Mouse (Mus musculus): Measurements from ENCODE around the gene Gm42715.
A peak's percentile ranks its signal among the peaks of the same experiment; 100 is the strongest.
"Not testable (repeated sequence)": the region's sequence is repeated elsewhere in the genome, so short reads cannot be mapped to it uniquely, and the experiment has no call there.

The Gm42715 gene

DNA sequence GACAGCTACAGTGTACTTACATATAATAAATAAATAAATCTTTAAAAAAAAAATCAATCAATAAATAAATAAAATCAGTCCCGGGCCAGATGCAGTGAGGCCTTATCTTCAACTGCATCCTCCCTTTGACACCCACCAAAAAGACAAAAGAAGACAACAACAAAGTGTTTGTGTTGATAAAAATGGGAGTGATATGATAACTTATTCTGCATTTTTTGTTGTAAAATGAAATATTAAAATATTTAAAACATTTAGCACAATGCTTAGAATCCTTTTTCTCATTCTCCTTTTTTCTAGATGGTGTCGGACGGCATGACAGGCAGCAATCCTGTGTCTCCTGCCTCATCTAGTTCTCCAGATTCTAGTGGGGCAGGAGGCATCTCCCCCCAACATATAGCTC, at the start of gene Gm42715:
Gene Gm42715 (plus strand): TSS at position 301 of the 400 bp plus-strand sequence.
- no peak for DNase-seq

DNA sequence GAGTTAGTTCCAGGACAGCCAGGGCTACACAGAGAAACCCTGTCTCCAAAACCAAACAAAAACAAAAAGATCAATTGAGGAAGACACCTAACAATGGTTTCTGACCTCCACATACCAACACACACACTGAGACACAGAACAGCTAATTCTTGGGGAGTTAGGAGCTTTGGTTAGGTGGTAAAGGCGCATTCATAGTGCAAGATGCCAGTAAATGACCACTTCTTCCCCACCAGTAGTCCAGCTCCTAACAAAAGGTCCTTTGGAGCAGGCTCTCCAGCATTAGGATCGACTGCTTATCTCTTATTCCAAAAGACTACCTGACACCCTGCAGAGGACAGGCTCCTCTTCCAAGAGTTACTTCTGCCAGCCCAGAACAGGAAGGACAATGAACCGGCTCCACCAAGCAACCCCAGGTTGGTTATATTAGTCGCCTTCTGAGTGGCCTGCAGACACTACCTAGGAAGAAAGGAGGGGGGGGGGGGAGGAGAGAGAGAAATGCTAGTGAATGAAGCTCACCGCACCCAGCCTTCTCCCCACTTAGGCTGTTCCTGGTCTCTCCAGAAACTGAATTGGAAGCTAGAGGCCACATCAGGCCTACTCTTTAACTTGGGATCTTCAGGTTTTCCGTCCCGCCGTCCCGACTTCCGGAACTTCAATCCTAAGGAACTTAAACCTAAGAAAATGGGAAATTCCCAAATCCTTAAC, 49.2 kb upstream of the Gm42715 start:
- DNase-seq = peak; percentile 39 to 51

DNA sequence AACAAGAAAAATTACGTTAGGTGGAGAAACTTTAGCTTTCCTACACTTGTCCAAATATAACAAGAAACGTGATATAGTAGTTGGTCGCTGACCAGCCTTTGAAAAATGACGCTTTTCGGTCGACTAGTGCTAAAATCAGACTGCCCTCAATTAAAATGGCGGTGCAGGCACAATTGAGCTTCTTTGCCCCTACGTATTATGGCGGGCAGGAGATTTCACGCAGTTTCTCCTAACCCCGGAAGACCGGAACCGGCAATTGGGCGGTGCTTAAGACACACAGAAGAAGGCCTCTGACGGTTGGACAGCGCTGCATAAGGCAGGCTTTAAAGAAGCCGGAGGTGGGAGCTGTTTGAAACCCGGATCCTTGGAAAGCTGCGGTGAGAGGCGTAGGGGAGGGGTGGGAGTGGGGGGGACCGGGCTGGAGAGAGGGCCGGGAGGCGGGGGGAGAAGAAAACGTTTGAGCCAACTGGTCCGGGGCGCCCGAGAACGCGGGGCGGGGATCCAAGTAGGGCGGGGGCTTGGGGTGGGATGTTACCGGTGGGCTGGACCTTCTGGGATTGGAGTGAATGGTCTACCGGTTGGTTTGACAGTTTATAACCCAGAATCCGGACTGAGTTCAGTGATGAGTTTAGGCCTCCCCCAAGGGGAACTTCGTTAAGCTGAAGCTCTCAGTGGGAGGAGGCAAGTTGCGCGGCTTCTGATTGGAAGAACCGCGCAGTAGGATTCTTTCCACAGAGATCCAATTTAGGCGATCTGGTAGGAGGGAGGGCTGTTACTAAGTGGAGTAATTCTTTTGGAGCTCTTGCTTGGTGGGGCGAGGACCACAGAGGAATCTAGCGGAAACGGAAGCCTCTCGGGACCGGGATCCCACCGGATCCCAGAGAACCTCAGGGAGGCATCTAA, 48.4 kb upstream of the Gm42715 start:
- peak; percentile 93 to 97 for DNase-seq

DNA sequence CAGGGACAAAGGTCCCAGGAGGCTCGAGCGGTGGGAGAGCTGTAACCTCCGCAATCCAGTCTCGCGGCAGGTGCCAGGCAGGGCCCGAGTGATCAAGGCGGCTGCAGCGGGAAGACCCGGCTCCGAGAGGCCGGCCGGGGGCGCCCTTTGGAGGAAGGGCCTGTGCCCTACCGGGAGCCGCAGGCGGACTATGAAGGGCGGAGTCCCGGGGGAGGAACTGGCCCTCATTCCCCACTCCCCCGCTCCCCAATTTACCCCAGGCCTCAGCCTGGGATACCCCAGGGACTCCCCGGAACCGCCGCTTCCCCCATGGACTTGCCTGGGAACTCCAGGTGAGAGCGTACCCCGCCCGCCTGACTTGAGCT, 47.8 kb upstream of the Gm42715 start:
- DNase-seq = peak in 1 of 2 experiments; percentile 74

DNA sequence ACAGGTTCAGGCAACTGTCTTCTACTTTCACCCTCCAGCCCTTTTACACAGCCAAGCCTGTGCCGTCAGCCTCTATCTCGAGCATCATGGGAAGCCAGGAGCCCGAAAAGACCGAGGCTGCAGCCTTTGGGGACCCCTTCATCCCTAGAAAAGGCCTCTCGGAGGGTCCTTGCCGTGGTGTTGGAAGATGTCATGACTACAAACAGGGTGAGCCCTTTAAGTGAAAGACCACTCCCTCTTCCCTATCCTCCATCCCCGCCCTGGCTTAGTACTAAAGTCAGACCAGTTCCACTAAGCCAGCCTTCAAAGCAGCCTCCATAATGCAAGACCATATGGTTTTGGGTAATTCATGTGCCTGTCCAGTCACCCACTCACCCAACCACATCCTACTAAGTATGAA, 47.3 kb upstream of the Gm42715 start:
- DNase-seq = no peak

DNA sequence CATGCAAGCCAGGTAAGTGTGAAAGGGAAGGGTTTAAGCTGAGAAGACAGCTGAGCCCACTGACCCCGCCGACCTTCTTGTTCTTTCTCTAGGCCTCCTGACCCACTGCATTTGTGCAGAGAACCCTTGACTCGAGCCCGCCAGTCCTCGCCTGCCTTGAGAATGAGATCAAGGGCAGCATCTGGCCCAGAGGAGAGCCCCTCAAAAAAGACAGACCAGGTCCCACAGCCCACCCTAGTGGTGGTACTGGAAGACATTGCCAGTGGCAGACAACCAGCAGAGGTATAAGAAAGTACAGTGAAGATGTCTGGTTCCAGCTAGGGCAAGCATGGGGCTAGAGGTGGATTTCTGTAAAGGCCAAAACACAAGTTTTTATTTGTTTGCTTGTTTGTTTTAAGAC, 45.7 kb upstream of the Gm42715 start:
- peak in 1 of 2 experiments; percentile 22 for DNase-seq

DNA sequence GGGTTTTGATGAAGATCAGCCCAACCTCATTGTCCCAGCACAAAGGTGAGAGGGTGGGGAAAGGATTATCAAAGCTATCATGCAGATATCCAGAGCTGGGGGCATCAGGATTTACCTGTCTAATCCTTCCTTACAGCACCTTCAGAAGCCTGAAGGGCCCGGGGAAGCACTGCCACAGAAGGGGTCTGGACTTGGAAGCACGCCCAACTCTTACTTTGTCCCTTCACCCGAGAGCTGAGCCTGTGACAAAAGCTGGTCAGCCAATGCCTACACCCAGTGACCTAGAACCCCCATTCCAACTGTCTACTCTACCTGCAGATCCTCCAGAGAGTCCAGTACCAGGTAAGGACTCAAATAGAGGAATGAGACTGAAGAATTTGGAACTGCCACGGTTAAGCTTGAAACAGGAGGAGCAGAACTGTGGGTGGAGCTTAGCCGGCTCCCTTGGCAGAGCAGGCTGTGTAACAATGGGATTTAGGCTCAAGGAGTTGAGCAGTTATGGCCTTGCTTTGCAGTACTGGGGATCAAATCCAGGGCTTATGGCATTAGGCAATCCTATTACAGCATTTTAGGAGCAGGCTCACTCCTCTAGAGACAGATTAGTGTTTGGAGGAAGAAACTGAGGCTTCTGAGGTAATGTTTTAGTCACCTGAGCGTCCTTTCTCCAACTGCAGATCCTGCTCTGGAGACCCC, 44.9 kb upstream of the Gm42715 start:
- peak in 1 of 2 experiments; percentile 17 for DNase-seq

DNA sequence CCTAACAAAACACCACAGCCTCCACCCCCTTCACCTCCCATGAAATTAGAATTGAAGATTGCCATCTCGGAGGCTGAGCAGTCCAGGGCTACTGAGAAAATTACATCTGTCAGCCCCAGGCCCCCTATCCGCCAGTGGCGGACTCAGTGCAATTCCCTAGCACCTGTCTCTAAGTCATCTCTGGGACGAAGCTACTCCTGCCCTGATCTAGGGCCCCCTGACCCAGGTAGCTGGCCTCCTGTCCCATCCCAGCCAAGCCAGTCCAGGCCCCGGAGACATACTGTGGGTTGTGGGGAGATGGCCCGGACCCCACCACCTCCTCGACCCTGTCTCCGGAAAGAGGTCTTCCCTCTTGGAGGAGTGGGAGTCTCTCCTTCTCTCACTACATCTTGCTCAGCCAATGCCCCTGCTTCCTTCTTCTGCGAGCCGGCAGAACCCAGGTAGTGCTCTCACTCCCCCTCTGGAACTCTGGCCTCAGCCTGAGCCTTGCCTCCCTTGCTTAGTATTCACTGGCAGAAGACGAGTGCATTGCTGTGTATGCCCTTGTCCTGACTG, 44.1 kb upstream of the Gm42715 start:
- no peak for DNase-seq

DNA sequence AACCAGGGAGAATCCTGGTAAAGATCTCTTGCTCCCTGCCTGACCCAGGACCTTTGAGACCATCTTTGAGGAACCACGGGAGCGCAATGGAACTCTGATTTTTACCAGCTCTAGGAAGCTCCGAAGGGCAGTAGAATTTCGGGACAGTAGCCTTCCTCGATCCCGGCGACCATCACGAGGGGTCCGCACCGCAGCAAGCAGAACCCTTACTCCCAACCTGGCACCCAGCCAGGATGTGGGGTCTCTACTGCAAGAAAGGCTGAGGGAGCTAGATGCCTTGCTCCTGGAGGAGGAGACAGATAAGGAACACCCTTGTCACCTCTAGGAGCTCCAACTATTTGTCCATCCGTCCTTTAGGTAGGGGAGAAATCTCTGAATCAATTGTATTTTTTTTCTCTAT, 43.0 kb upstream of the Gm42715 start:
- peak in 1 of 2 experiments; percentile 25 for DNase-seq

DNA sequence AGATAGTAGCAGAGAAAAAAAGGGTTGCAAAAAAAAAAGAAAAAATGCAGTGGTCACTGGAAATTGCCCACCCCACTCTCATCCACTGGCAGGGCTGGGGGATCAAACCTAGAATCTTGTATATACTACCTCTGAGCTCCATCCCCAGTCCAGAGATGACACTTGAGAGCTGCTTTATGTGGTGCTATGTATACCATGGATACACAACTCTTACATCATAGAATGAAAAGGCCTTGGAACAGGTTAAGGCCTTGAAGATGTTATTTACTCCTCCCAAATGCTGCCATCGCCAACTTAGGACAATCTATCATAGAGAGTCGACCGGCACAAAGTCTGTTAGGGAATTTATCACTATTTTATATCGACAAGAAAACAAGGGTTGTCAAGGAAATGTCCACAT, 42.5 kb upstream of the Gm42715 start:
- no peak for DNase-seq

DNA sequence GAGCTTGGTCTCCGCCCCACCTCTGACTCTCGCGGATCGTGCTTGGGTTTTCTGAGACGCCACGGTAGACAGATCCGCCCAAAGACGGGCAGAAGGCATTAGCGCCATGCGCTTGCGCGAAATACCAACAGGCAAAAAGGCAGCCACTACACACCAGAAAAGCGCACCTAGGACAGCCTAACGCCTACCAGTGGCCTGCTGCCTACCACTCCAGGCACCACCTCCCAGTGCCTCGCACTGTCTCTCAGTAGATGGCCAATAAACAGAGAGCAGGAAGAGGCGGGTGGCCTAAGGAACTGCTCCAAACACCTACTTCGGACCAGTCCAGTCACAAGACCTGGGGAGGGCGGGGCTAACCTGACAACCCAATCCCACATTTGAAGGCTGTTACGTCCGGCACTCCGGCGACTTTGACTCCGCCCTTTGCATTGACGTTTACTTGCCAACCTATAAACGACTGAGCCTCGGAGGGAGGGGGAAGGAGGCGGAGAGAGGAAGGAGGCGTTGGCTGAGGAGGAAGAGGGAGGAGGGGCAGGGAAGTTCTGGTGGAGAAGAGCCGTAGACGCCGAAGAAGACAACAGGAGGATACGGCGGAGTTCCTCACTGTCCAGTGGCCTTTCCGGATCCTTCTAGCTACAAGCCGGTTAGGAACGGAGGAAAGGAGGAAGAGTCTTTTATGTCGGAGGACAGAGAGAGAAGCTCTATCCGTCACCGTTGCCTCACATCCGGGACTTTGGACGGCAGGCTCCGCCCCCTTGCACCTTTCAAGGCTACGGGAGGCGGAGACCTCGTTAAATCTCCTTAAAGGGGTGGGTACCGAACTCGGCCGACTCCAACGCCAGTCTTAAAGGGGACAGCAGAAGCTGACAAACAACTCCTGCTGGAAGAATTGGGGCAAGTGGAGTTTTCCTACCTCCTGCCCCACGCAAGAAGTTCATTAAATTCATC, 41.4 kb upstream of the Gm42715 start:
- peak; percentile 100 for DNase-seq

DNA sequence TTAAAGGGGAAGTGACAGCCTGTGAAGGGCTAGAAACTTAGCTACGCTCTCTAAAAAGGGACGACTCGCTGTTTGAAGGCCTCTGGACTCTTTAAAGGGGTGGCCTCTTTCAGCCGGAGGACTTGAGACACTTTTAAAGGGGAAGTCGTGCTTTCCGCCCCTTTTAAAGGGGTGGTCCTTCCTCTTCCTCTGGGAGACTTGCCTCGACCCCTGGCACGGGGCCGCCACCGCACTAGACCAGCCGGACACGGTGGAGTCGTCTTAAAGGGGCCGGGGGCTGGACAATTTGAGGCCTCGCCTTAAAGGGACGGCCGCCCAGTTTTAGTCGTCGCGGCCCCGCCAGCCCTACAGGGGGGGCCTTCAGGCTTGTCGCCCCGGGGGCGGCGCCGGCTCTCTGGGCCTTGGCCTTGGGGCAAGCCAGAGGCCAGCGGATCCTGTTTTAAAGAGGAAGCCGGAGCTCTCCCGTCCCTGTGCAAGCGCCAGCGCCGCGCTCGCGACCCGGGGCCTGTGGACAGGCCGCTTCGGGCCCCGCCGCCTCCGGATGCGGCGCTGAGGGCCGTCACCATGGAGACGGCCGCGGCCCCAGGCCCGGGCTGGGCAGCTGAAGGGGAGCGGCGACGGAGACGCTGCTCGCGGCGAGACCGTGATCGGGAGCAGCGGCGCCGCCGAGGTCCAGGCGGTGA, 40.6 kb upstream of the Gm42715 start, which contains the start of gene Fbrs:
Gene Fbrs (plus strand): TSS at position 565 of the 683 bp plus-strand sequence.
- peak; percentile 98 to 99 for DNase-seq

DNA sequence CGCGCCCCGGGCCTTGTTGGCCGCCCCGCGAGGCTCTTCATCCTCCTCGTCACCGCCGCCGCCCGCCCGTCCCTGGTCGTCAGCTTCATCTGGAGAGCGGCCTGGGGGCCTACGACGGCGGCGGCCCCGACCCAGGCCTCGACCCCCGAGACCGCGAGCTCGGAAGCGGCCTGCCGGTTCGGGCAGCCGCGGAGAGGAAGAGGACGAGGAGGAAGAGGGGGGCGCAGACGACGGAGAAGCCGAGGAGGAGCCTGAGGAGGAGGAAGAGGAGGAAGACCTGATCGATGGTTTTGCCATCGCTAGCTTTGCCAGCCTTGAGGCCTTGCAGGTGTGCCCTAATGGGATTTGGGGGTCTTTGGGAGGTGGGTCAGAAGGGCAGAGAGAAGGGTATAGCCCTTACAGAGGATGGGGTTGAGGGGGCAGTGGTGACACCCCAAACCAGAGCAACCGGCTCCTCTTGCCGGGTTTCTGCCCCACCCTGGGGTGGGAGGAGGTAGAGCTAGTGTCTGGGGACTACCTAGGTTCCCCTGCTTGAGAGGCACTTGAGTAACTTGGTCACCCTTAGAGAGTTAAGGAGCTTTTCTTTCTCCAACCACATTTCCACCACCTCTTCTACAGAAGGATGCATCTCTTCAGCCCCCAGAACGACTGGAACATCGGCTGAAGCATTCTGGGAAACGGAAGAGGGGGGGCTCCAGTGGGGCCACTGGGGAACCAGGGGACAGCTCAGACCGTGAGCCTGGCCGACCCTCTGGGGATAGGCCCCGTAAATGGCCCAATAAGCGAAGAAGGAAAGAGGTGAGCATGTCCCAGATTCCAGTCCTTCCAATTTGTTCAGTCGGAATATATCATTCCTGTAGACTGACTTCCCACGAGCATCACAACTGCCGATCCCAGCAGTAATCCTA, 39.8 kb upstream of the Gm42715 start:
- peak in 1 of 2 experiments; percentile 42 for DNase-seq

DNA sequence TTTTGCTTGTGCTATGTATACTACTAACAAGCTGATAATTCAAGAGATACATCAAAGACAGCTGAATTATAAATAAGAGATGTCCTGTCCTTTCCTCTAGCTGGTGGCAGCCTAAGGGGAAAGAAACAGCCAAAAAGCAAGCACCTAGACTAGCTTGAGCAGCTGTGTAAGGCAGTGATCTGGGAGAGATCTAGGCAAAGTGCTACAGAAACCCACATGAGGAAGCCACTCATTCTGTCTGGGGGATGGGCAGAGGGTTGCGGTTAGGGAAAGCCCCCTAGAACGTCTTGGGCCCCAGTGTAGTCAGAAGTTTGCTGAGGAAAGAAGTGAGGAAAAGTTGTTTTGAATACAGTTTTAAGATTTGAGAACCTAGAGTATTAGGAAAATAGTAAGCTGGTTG, 39.1 kb upstream of the Gm42715 start:
- peak in 1 of 2 experiments; percentile 16 for DNase-seq

DNA sequence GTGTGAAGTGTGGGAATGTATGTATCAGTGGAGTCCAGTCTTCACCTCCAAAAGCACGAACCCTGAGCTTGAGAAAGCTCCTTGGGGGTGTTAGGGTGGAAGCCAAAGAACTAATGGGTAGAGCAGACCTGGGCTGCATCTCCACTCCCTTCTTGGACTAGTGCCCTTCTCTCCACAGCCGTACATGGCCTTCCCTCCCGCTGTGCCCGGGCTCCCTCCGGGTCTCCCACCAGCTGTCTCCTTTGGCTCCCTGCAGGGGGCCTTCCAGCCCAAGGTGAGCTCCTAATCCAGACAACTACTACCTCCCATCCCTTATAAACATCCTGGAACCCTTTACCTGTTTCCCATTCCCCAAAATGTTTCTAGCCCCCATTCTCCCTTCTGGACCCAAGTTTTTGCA, 34.0 kb upstream of the Gm42715 start:
- no peak for DNase-seq

DNA sequence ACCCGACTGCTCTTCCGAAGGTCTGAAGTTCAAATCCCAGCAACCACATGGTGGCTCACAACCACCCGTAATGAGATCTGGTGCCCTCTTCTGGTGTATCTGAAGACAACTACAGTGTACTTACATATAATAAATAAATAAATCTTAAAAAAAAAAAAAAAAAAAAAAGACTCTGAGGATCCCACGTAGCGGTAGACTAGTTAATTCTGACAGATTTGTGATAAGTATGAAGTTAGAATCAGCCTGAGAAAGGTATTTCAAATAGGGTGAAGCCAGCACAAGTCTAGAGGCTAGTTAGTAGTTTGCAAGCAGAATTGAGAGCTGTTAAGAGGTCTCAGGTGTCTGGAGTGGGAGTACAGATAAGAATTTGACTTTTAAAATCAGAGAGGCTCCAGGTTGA, 31.0 kb upstream of the Gm42715 start:
- DNase-seq = not testable (repeated sequence)

DNA sequence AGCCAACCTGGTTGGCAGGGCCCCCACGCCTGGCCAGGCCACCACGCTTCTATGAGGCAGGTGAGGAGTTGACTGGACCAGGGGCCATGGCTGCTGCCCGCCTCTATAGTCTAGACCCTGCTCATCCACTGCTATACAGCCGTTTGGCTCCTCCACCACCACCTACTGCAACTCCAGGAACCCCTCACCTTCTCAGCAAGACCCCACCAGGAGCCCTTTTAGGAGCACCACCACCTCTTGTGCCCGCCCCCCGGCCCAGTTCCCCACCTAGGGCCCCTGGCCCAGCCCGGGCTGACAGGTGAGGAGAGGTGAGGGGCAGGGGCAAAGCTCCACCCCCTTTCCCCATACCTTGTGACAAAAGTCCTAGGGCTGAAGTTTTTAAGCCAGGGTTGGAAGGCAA, 29.4 kb upstream of the Gm42715 start:
- no peak for DNase-seq

DNA sequence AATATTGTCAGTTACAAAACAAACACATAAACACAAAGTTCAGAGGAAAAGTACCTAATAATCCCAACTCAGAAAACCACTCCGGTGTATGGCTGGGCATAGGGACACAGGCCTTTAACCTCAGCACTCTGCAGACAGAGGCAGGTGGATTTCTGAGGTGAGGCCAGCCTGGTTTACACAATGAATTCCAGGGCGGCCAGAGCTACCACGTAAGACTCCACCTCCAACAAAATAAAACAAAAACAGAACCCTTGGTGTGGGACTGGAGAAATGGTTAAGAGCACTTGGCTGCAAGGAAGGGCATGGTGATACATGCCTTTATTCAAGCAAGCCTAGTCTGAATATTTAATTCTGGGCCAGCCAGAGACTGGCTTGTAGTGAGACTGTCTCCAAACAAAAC, 27.5 kb upstream of the Gm42715 start:
- DNase-seq = no peak

DNA sequence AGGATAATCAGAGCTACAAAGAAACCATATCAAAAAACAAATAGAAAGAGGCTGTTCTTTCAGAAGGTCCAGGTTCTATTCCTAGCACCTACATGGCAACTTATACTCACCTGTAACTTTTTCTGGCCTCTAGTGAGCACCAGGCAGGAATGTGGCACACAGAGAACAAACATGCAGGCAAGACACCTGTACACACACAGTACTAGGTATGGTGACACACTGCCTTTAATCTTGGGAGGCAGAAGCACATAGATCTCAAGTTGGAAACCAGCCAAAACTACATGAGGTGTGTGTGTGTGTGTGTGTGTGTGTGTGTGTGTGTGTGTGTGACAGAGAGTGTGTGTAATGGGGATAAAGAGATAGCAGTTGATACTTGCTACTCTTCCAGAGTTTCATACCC, 24.7 kb upstream of the Gm42715 start:
- DNase-seq = no peak

DNA sequence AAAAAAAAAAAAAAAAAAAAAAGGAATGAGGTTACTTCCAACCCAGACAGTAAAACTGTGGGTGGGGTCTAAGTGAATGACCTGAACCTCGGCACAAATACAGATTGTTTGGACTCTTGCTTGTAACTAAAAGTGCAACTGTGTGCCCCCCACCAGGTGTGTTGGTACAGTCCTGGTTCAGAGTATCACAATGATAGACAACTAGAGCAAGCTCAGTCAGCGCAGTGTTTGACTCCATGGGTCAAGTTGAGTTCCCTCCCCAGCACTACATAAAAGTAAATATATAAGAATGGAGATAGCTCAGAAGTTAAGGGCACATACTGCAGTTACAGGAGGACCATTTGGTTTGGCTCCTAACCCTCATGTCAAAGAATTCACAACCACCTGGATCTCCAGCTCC, 22.0 kb upstream of the Gm42715 start:
- no peak for DNase-seq

Measured in kidney, postnatal 36 days (tissue).